Mouse (Mus musculus) olfactory bulb, adult 2 months (tissue): ENCODE data around the gene Plxnb2. TPM values are rescaled to one million over a fixed set of nuclear protein-coding genes. Genes with fewer than 3 reads are reported as not detected.
A peak's percentile ranks its signal among the peaks of the same experiment; 100 is the strongest.

ENCODE experiments used
- H3K27ac ChIP-seq: fragments of 200-500 bp; 2 replicates; pipeline ENCODE4 v1.5.1; 2012; ENCODE audit warnings: low read depth, low read length; ENCODE audit not compliant: insufficient read depth
- H3K4me1 ChIP-seq: fragments of 200-500 bp; 2 replicates; pipeline ENCODE4 v1.6.1; 2012; ENCODE audit warnings: low read length; ENCODE audit not compliant: control insufficient read depth, insufficient read depth
- H3K4me3 ChIP-seq: fragments of 200-500 bp; 2 replicates; pipeline ENCODE4 v1.5.1; 2012; ENCODE audit warnings: mild to moderate bottlenecking, low read depth, low read length, moderate library complexity; ENCODE audit not compliant: insufficient read depth
- CTCF ChIP-seq: fragments of 200-500 bp; IDR thresholded peaks from 2 replicates; pipeline ENCODE4 v1.5.1; 2012; ENCODE audit warnings: low read depth, mild to moderate bottlenecking, low read length, moderate library complexity; ENCODE audit not compliant: insufficient read depth
- POLR2A ChIP-seq: fragments of 200-500 bp; IDR thresholded peaks from 2 replicates; pipeline ENCODE4 v1.6.1; 2012; ENCODE audit warnings: mild to moderate bottlenecking, low read depth, low read length, moderate library complexity; ENCODE audit not compliant: insufficient read depth
- WGBS: fragments of 180-500 bp; shearing (Covaris S2); methylation state at CpG from one replicate; pipeline ENCODE4 v1.1.7; 2018; 5-methylcytosine and 5-hydroxymethylcytosine counted together
- polyA plus RNA-seq: library from polyadenylated mRNA; stranded (reverse); fragments of >200 nt; gene quantifications from 2 replicates; pipeline ENCODE4 v1.2.4, GENCODE M21; 2012; ENCODE audit warnings: low replicate concordance; ENCODE audit not compliant: missing spikeins, insufficient read depth, insufficient read length

Plxnb2 gene
- polyA plus RNA-seq = 46.6 TPM in 1 of 2 replicates, not detected in the other

- H3K27ac ChIP-seq = peak within 1 kb of the TSS; percentile 81
- peak within 1 kb of the TSS; percentile 59 for H3K4me3 ChIP-seq
- no peak for TF ChIP-seq CTCF
- 0 out of 2 replicates have a peak, but pooled peaks have one; percentile 37 for TF ChIP-seq POLR2A
- H3K4me1 ChIP-seq = peaks cover 46% of the 10 kb centered on the region
- WGBS = under 1% methylated on average over 71 of the region's 72 CpGs
Observed at GRCm38 (mm10) chr15:89180571-89181229, at the start of gene Plxnb2. Gene Plxnb2 (minus strand): TSS chr15:89180788.

DNA sequence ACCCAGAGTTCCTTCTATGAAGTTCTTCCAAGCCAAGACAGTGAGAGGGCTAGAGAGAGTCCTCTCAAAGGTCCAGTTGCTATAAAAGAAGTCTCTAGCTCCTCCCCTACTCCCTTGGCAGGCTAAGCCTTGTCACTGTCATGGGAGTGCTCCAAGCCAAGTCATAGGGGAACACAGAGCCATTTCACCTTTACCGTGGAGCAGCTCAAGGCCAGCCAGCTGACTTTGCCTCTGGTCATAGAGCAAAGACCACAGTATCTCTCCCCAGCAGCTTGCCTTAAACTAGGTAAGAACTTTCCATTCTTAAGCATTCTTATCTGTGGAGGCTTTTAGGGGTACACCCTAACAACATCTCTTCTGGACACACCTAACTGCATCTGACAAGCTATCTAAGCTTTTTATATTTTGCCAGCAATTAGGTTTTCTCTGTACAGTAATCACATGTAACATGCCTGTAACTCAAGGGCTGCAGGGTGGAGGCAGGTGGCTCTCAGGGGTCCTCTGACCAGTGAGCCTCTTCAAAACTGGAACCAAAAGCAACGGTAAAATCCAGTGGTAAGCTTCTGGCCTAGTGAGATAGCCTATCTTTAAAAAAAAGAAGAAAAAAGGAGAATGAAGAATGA, 35.1 kb upstream of the Plxnb2 start:
- H3K27ac ChIP-seq = no peak overlapping the region
- no peak overlapping the region for H3K4me3 ChIP-seq
- 61% methylated on average over 2 of the region's 2 CpGs for WGBS
- peaks cover 7% of the 10 kb centered on the region for H3K4me1 ChIP-seq
- TF ChIP-seq POLR2A = no peak
- no peak for TF ChIP-seq CTCF

GRCm38 (mm10) chr15:89214953-89215352, 34.4 kb upstream of the Plxnb2 start:
- Histone ChIP-seq H3K27ac (no peak overlapping the region), H3K4me1 (peaks cover 8% of the 10 kb centered on the region), H3K4me3 (no peak overlapping the region)
- TF ChIP-seq POLR2A (no peak), CTCF (no peak)
- 81% methylated on average over 3 of the region's 3 CpGs for WGBS

DNA sequence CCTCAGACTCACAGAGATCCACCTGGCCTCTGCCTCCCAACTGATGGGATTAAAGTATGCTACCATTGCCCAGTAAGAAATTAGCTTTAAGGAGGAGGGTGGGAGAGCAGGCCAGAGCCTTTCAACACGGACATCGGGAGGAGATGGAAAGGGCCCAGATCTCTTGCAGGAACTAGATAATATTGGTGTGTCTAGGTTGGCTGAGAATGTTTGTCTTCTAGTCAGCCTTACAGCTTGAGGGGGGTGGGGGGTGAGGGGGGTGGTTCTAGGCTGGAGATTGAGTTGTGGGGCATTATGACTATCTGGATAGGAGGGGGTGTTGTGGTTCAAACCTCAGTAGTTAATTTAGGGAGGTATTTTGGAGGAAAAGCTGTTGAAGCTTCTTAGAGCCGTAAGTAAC, 32.9 kb upstream of the Plxnb2 start:
- Histone ChIP-seq H3K4me1 (peaks cover 10% of the 10 kb centered on the region), H3K27ac (no peak overlapping the region), H3K4me3 (peak overlapping the region; percentile 19)
- TF ChIP-seq POLR2A (no peak), CTCF (no peak)
- WGBS = 37% methylated on average over 3 of the region's 3 CpGs

DNA sequence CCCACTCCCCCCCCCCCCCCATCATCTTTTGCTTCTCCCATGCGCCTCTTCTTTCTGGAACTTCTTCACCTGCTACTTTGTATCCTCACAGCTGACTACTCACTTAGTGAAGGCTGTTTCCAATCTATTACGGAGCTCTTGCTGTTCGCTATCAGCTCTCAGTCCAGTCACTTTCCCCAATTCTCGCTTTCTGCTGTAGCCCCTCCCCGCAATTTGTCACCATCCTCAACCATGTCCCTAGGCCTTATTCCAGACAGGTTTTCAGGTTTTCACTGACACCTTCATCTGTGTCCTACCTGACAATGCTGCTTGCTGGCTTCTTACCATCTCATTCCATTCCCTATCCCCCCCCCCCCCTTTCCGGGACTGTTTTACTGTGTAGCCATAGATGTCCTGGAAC, 31.9 kb upstream of the Plxnb2 start:
- Histone ChIP-seq H3K27ac (no peak overlapping the region), H3K4me3 (peak overlapping the region; percentile 73), H3K4me1 (peaks cover 10% of the 10 kb centered on the region)
- TF ChIP-seq CTCF = no peak
- no peak for TF ChIP-seq POLR2A
- 41% methylated on average over 6 of the region's 6 CpGs for WGBS

- Histone ChIP-seq H3K4me1 (peaks cover 10% of the 10 kb centered on the region), H3K4me3 (peak overlapping the region; percentile 73), H3K27ac (peak overlapping the region; percentile 81)
- 1% methylated on average over 35 of the region's 35 CpGs for WGBS
- TF ChIP-seq CTCF (no peak), POLR2A (no peak)
Observed at GRCm38 (mm10) chr15:89211716-89212461, 31.3 kb upstream of the Plxnb2 start.

- H3K27ac ChIP-seq = peak within 1 kb of the TSS; percentile 81
- peaks cover 10% of the 10 kb centered on the region for H3K4me1 ChIP-seq
- no peak for TF ChIP-seq CTCF
- peak; percentile 68 for TF ChIP-seq POLR2A
- peak within 1 kb of the TSS; percentile 73 for H3K4me3 ChIP-seq
- WGBS = 2% methylated on average over 73 of the region's 73 CpGs
Observed at GRCm38 (mm10) chr15:89210915-89211715, 30.5 kb upstream of the Plxnb2 start, which contains the start of gene Ppp6r2. Gene Ppp6r2 (plus strand): TSS chr15:89211553.

DNA sequence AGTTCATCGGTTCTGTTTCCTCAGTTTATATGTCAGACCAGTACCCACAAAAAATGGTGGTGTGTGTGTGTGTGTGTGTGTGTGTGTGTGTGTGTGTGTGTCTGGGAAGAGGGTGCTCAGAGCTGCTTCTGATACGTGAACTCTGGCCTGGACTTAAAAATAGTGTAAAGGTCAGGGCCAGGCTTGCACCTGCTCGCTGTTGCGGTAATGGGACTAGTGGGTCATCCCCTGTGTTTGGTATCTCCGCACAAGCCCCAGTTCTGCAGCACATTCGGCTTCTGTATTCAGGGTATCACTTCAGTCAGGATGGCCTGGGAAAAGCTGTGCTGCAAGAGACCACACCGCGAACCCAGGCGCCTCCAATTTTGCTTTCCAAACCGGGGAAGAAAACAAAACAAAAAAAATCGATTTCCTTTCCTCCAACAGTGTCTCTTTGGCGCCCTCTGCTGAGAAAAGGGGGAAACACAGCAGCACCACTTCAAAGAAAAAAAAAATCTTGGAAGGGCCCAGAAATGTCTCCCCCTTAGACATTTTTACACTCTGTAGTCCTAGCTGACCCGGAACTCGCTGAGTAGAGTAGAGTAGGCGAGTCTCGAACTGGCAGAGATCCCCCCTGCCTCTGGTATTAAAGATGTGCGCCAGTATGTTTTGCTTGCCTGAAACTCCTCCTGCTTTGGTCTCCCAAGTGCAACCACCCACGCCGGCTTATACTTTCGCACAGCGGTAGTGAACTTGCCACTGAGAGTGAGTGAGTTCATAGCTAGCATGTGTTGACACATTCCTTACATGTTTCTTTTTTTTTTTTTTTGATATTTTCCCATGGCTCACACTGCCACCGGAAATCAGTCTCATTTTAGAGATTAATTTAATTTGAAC, 29.5 kb upstream of the Plxnb2 start:
- Histone ChIP-seq H3K4me1 (peaks cover 6% of the 10 kb centered on the region), H3K4me3 (peak overlapping the region; percentile 48), H3K27ac (peak overlapping the region; percentile 88)
- 7% methylated on average over 22 of the region's 22 CpGs for WGBS
- TF ChIP-seq POLR2A = no peak
- peak; percentile 17; the same call in 1 of the 2 replicates for TF ChIP-seq CTCF
